Mouse (Mus musculus) left cerebral cortex, postnatal 36 days (tissue): ENCODE measurements around the gene Mapk13. TPM values are rescaled to one million over a fixed set of nuclear protein-coding genes. Genes with fewer than 3 reads are reported as not detected.
A peak's percentile ranks its signal among the peaks of the same experiment; 100 is the strongest.
"Not testable (repeated sequence)": the region's sequence is repeated elsewhere in the genome, so short reads cannot be mapped to it uniquely, and the experiment has no call there.

Experiments
- DNase-seq, 2 experiments: peaks; one replicate each; pipeline ENCODE4 v3.0.0; 2021 to 2022; ENCODE audit warnings: low spot score in 2 of 2, mixed read lengths in 1 of 2
- intact Hi-C: fragments of 180-260 bp; cut with DNase I; formaldehyde crosslinking; loops from one replicate; pipeline ENCODE4 v1.15.1; 2025
- total RNA-seq, 2 experiments: library from RNA; stranded (reverse); gene quantifications; 2 replicates each; pipeline ENCODE4 v1.2.3; 2021

Mapk13 gene
- total RNA-seq, result 1 to 10 TPM; 1.1 to 1.5 TPM

DNA sequence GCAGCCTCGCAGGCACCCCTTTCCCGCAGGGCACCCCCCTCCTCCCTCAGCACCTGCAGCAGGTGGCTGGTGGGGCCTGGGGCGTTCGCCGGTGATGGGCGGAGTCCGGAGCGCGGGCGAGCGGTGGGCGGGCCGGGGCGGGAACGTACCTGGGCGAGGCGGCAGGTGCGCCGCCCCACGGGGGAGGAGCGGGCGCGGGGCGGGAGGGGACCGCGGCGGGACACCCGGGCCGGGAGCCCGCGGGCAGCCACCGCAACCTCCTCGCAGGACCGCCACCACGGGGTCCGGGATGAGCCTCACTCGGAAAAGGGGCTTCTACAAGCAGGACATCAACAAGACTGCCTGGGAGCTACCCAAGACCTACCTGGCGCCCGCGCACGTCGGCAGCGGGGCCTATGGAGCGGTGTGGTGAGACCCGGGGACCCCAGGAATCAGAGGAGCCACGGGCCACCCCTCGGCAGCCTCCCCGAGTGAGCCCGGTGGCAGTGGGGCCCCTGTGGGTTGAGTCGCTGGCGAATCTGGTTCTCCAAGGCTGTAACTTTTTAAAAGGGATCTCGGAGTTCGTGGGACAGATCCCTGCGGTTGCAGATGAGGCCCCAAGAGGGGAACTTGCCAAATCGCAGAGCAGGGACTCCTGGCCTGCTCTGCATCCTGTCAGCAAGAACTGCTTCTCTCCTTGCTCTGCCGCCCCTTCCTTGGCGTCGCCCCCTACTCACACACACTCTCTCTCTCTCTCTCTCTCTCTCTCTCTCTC is at the start of gene Mapk13:
Gene Mapk13, plus strand, starts transcription at position 177 of the 754 bp plus-strand sequence.
- DNase-seq, result no peak
- intact Hi-C loops, result no loop called here

DNA sequence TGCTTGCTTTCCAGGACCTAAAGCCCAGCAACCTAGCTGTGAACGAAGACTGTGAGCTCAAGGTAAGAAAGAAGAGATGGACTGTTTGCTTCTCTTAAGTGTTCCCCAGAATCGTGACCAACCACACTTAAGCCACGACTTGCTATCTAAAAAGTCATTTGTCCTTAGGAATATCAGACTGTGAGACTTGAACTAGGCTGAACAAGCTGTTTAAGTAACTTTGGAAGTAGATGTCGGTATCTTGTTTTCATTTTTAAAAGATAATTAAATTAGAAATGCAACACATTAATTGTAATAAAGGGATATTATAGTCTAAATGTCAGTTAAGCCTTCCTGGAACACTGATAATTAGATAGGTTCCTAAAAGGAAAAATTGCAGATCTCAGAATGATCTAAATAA is 43.3 kb upstream of the Mapk13 start, which contains the start of gene AC170998.1:
Gene AC170998.1, plus strand, starts transcription at position 301 of the 400 bp plus-strand sequence.
- intact Hi-C loops, result no loop called here
- no peak for DNase-seq

DNA sequence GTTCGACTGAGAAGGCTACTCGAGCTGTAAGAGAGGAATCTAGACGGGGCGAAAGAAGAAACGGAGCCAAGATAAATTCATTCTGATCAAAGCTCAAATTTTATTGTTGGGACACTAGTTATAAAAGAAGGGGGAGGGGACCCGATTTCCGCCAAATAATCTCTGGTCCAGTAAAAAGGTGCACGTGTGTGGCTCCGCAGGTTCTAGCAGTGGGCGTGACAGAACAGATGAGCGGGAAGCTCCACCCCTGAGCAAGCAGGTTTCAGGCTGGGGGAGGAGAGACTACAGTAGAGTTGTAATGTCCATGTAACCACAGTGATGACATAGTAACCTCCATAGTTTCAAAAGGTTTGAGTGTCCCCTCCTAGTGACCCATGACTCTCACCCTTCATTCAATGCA is 41.6 kb upstream of the Mapk13 start:
- DNase-seq, intact Hi-C loops: not testable (repeated sequence)

DNA sequence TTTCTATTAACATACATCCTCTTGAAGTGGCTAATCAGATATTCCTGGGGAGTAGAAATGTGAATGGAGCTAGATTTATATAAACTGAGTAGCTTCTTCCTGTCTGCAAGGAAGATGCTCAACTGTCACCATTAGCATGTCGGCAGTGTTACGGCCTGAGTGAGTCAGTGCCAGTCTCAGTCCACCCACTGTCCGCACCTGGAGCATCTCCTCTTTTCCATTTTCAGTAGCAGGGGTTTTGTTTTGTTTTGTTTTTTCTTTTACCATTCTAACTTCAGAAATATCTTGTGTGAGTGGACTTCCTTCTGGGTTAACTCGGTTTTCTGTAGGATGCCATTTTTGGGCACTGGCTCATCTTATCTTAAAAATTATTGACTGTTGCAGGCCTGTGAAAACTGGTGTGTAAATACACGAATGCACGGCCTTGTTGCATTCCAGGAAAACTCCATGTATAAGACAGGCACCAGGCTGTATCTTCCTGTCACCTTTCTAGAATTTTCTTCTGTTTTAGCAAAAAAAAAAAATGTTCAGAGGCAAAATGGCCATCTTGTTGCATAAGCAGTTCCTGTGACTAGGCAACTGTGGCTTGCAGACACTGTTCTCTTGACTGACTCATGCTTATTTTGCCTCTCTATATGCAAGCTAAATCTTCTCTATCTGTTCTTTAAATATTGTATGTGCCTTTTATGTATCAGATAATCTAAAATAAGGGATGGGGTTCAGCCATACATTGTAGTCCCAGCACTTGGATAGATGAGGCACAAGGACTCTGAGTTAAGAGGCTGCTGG is 33.6 kb upstream of the Mapk13 start:
- no peak for DNase-seq
- intact Hi-C loops, result no loop called here

DNA sequence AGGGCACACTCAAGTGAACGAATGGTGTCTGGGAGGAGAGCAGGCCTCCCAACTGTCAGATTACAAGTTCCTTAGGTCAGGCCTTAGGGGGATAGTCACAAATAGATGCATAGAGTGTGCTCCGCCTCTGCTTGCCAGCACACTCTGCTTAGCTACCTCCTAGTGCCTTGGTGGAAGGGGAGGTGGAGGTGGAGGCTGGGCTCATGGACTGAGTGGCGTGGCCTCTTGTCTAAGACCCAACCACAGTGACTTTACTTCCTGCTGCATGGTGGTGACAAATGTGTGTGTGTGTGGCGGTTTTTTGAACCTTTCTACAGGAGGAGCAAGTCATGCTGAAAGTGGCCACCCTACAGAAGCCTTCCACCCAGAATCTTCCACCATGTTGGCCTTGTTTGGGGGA is 32.6 kb upstream of the Mapk13 start:
- intact Hi-C loops, result no loop called here
- DNase-seq, result no peak

DNA sequence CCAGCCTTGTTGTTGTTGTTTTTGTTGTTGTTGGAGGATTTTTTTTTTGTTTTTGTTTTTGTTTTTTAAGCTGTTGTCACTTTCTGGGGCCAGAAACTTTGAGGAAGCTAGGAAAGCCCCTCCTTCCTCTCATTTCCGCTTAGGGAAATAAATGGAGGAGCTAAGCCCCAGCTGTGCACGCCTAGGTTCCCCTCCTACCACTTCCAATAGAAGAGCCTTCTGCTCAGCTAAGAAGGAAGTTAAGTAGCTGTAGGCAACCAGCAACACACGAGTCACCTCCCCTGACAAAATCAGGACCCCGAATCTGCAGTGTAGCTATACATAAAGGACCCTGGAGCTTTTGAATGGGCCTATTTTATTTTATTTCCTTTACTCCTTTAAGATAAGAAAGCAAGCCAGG is 31.1 kb upstream of the Mapk13 start:
- intact Hi-C loops, result no loop called here
- no peak for DNase-seq

DNA sequence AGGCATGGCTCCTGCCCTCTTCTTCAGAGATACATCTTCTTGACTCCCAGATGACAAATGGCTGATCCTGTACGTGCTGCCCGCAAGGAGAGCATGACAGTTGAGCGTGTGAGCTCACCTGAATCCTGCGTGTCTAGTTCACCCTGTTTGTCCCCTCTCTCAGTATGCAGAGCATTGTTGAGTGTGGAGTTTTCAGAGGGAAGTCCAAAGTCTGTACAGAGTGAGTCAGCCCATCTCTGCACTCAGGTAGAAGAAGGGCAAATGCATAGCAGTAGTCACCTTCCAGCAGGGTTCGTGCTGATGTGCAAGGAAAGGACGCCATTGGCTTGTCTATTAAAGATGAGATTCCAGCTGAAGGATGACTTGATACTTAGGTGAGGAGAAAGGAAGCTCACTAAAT is 29.9 kb upstream of the Mapk13 start:
- DNase-seq, result no peak
- intact Hi-C loops, result no loop called here

DNA sequence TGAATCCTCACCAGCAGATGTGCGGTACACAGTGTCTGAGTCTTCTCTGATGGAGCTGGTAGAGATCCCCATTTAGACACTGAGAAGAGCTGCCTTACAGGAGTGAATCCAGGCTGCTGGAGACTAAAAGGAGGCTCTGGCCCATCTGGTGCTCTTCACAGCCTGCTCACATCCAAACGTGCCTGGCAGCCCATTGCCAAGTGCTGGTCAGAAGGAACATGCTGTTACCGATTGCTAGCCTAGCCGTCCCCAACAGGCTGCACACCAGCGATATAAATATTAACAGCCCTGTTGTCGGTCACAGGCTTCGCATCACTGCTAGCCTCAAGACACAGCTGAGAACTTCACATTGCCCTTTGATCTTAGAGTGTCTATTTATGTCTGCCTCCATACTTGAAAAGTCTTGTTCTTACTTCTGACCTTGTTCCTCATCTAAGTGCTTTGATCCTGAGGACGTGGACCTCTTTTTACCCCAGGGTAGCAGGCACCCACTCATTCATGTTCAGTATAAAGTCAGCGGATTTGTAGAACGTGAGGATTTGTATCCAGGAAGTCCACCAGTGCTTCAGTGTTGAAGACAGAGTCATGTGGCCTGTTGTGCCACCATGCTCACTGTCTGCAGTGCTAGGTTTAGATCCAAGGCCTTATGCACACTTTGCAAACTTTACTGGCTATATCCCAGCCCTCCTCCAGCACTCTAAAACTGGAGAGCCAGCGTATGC is 25.8 kb upstream of the Mapk13 start:
- intact Hi-C loops, result no loop called here
- DNase-seq, result peak; percentile 76 to 80

DNA sequence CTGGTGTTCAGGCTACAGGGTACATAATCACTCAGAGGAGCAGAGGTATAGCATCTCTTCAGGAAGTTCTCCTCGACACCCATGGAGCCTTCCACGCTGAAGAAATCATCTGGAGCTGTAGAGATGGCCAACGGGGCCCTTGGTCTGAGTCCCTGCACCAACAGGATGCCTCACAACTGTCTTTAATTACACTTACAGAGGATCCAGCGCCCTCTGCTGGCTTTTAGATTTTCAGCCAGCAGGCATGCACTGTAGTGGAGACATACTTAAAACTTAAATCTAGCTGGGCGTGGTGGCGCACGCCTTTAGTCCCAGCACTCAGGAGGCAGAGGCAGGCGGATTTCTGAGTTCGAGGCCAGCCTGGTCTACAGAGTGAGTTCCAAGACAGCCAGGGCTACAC is 25.2 kb upstream of the Mapk13 start:
- intact Hi-C loops, result no loop called here

DNA sequence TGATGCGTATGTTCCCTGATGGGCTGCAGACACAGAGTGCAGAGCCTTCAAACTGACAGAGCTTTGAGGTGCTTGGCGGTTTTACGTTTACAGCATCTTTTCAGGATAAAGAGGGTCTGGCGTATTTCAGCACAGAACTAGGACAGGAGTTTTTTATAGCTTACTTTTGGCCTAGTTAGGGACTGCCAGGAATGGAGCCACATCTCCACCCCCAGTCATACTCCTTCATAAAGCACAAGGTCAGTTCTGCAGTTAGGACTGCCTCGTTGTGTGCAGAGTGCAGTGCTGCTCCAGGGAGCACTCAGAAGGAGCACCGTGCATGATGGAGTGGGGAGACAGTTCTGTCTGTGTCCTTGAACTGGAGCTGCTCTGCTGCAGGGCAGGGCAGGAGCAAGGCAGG is 23.3 kb upstream of the Mapk13 start:
- intact Hi-C loops, result loop anchor here (5.0 kb wide), 1 partner anchor 53 kb away; the partner anchor contains the start of genes Mapk14 and Slc26a8
- no peak for DNase-seq

More for the DNA sequence above, 25.2 kb upstream of the Mapk13 start:
- no peak for DNase-seq

DNA sequence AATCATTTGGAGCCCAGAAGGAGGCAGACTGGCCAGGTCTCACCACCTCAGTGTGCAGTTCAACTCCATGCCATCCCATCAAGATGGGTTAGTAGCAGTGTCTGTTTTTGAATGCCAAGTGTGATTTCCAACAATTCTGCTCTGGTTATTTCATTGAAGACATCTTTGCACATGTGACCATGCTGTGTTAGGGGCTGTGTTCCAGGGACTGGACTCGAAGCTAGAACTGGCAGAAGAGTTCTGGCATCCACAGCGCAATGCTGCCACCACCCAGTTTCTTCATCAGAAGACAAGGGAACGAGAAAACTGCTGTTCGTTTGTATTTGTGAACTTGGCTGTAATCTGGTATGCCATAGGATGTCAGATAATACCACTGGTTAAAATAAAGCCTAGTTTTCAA is 21.1 kb upstream of the Mapk13 start:
- intact Hi-C loops, result loop anchor here (5.0 kb wide), 1 partner anchor 56 kb away; the partner anchor contains the start of genes Mapk14 and Slc26a8

DNA sequence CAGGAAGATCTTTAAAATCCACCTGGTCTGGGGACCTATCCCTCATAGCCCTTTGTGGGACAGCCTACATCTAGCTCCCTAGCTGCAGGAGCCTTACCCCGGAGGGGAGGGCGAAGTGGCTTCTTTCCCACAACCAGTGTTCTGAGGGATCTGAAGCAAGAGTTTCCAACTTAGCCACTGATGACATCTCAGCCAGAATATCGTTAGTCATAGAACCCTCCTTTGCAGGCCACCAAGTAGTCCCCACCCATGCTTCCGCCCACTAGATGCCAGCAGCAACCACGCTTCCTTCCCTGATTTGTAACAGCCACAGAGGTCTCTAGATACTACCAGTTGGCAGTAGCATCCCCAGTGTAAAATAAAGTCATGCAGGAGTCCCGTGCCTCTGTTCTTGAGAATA is 18.5 kb upstream of the Mapk13 start:
- no peak for DNase-seq
- intact Hi-C loops, result no loop called here

More for the DNA sequence above, 21.1 kb upstream of the Mapk13 start:
- DNase-seq, result no peak

DNA sequence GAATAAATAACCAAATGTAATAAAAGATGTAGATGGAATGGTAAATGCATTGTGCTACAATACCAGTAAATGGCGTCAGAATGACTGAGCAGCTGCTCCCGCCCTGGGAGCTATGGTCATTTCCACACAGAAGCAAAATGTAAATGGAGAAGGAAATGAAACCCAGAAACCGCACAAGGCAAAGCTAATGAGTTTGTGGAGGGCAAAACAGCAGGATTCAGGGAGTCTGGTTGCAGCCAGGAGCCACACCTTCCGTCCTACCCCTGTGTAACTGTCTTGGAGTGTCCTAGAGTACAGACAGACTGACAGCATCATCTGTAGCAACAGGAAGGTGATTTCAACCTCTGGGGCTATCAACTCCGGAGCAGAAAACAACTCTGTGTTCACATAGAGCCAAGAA is 12.7 kb upstream of the Mapk13 start:
- DNase-seq, result no peak
- intact Hi-C loops, result no loop called here

DNA sequence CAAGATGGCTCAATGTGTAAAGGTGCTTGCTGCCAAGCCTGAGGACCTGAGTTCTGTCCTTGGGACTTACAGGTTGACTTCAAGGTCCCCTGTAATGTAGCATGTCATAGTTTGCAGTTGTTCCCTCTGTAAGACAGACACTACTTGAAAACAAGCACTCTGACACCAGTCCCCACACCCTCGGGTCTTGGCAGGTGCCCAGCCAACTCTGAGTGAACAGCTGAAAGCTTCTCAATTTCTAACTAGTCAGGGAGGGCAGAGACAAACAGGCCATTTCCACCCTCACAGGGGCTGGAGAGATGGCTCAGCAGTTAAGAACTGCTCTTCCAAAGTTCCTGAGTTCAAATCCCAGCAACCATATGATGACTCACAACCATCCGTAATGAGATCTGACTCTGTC is 11.6 kb upstream of the Mapk13 start:
- intact Hi-C loops, result no loop called here
- no peak for DNase-seq

DNA sequence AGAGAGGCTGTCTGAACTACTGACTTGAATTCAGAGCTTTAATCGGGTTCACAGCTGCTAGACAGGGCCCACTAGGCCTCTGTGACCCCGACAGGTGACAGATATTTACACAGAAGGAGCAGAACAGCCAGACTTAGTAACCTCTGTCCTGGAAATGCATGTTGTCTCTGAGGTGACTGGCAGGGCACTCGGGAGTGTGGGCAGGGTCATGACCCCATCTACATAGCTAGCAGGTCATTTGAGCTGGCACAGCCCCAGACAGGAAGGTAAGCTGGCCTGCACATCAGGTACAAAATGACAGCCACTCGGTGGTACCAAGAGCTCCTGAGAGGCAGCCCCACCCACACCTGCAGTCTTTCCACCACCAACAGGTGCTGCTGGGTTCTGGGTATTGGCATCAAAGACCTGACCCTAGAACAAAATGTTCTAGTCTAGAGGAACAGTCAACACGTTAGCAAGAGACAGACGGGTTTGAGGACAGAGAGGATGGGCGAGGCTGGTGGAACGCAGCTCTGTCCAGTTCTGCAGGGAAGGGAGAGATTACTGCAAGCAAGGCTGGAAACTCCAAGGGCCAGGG is 8.3 kb upstream of the Mapk13 start:
- no peak for DNase-seq
- intact Hi-C loops, result loop anchor here (5.0 kb wide), 2 partner anchors 41 to 166 kb away; partner anchors contain the start of gene Brpf3

DNA sequence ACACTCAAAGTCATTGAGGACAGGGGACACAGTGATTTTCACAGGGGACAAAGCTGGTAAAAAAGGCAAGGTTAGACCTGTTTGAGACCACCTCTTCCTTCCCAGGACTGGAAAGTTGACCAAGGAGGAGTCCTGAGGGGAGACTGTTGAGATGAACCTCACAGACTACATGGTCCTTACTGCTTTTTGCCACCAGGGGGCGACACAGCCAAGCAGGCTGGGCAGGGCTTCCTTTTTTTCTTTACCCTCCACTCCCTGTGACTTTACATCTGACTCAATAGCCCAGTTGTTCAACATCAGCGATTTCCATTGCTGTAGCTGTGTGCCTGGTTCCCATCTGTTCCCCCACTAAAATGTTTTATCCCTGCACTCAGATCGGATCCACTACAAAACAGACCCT is 7.2 kb upstream of the Mapk13 start:
- intact Hi-C loops, result loop anchor here (5.0 kb wide), 2 partner anchors 40 to 165 kb away; partner anchors contain the start of gene Brpf3
- DNase-seq, result peak; percentile 61 to 72

DNA sequence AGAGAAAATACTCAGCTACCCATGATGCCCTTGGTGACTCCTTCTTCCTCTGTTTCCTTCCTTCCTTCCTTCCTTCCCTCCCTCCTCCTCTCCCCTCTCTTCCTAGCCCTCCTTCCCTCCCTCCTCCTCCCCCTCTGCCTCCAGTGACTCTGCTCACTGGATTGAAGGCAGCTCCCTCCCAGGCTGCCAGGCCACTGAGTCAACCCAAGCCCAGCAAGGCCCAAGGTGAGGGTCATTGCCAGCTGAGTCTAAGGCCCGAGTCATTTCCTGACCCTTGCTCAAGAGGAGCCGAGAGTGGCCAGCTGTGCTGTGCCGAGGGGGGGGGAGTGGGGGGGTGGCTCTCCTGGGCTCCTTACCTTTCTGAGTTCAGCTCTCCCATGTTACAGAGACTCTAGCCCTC is 2.9 kb upstream of the Mapk13 start:
- intact Hi-C loops, result no loop called here
- DNase-seq, result no peak

DNA sequence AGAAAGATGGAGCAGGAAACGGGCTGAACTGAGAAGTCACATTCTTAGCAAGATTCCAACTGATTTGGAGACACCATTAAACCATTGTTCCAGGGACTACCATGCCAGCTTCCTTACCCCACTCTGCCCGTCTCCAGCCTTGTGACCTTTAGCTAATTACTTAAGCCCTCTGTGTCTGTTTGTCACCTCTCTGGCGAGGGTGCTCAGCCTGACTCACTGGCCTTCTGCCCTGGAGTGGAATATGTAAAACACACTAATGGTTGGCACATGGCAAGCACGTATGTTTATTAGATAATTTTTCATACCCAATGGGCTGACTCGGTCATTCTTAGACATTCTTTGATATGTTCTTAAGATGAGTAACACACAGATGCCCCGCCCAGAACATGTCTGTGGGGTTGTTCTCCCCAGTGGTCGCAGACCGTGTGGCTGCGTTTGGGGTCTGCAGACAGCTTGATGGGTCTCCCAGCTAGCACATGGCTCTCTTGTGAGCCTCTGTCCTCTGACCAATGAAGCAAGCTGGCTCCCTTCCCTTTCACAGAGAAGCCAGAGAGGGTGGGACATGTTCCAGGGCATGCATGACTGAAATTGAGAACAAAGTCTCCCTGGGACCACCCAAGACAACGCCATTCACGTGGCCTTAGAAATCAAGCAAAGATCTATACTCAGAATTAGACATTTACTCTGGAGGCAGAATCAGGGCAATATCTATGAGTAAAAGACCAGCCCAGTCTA is 2.1 kb upstream of the Mapk13 start:
- no peak for DNase-seq
- intact Hi-C loops, result no loop called here

DNA sequence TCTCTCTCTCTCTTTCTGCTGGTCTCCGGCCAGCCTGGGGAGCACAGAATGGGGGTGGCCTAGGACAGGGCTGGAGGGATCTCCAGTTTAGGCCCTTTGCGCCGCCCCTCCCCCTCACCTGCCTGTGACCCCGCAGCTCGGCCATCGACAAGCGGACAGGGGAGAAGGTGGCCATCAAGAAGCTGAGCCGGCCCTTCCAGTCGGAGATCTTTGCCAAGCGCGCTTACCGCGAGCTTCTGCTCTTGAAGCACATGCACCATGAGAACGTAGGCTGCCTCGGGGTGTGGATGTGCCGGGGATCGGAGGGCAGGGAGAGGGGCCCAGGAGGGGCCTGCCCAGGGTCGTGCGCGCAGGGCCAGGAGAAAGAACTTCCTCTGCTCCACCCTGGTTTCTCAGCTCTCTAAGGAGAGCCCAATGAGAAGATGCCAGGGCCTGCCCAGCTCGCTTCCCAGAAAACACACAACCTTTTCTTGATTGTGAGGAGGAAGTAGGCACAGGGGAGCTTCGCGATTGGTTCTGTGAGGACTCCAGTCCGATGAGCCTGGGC is 851 bp downstream of the Mapk13 start:
- DNase-seq, result no peak
- intact Hi-C loops, result no loop called here
